Mouse (Mus musculus): ENCODE data around the gene Dop1b.
"Not testable (repeated sequence)": the region's sequence is repeated elsewhere in the genome, so short reads cannot be mapped to it uniquely, and the experiment has no call there.

Gene Dop1b

GRCm38 (mm10) chr16:93711411-93712188 is at the start of gene Dop1b:
Gene Dop1b, plus strand, starts transcription at chr16:93711904.
- peak; percentile 93 for DNase-seq

- no peak for DNase-seq
Measured at GRCm38 (mm10) chr16:93667976-93668375, 43.7 kb upstream of the Dop1b start.

GRCm38 (mm10) chr16:93669521-93669920 is 42.2 kb upstream of the Dop1b start:
- no peak for DNase-seq

GRCm38 (mm10) chr16:93670466-93670865 is 41.2 kb upstream of the Dop1b start:
- DNase-seq: not testable (repeated sequence)

GRCm38 (mm10) chr16:93671064-93671463 is 40.6 kb upstream of the Dop1b start:
- DNase-seq: no peak

- DNase-seq: no peak
Measured at GRCm38 (mm10) chr16:93676376-93676775, 35.3 kb upstream of the Dop1b start.

GRCm38 (mm10) chr16:93678206-93678605 is 33.5 kb upstream of the Dop1b start:
- DNase-seq: no peak

- DNase-seq: no peak
Measured at GRCm38 (mm10) chr16:93679165-93679564, 32.5 kb upstream of the Dop1b start.

- DNase-seq: no peak
Measured at GRCm38 (mm10) chr16:93682156-93682688, 29.5 kb upstream of the Dop1b start.

- peak; percentile 66 to 72 for DNase-seq
Measured at GRCm38 (mm10) chr16:93682689-93683507, 28.8 kb upstream of the Dop1b start, which contains the start of gene Cbr3. Gene Cbr3, plus strand, starts transcription at chr16:93683215.

GRCm38 (mm10) chr16:93683508-93684236 is 28.0 kb upstream of the Dop1b start:
- no peak for DNase-seq

GRCm38 (mm10) chr16:93684441-93684840 is 27.3 kb upstream of the Dop1b start:
- DNase-seq: no peak

GRCm38 (mm10) chr16:93685783-93686182 is 25.9 kb upstream of the Dop1b start:
- not testable (repeated sequence) for DNase-seq

GRCm38 (mm10) chr16:93686421-93686820 is 25.3 kb upstream of the Dop1b start:
- no peak for DNase-seq

- no peak for DNase-seq
Measured at GRCm38 (mm10) chr16:93686945-93687344, 24.8 kb upstream of the Dop1b start.

- no peak for DNase-seq
Measured at GRCm38 (mm10) chr16:93691206-93691841, 20.4 kb upstream of the Dop1b start.

GRCm38 (mm10) chr16:93692744-93693143 is 19.0 kb upstream of the Dop1b start:
- no peak for DNase-seq

- DNase-seq: no peak
Measured at GRCm38 (mm10) chr16:93707116-93707515, 4.6 kb upstream of the Dop1b start.

GRCm38 (mm10) chr16:93709217-93709616 is 2.5 kb upstream of the Dop1b start:
- no peak for DNase-seq

GRCm38 (mm10) chr16:93710924-93711323 is 780 bp upstream of the Dop1b start:
- peak; percentile 31 to 66 for DNase-seq

GRCm38 (mm10) chr16:93712189-93712885 is 633 bp downstream of the Dop1b start:
- DNase-seq: no peak

- DNase-seq: no peak
Measured at GRCm38 (mm10) chr16:93712966-93713365, 1.3 kb downstream of the Dop1b start.

Data from thymus, adult 18-20 months (tissue).